Mouse (Mus musculus): ENCODE measurements around the gene Arfip2. TPM values are rescaled to one million over a fixed set of nuclear protein-coding genes. Genes with fewer than 3 reads are reported as not detected.
A peak's percentile ranks its signal among the peaks of the same experiment; 100 is the strongest.

Arfip2 gene
- 10.2 and 13.3 TPM in 2 replicates for polyA plus RNA-seq (2011; ENCODE audit: insufficient read depth, insufficient read length, low replicate concordance, missing spikeins)

GRCm38 (mm10) chr7:105640233-105640893 is at the start of gene Arfip2, which contains the start of gene Gm45799:
TSS of gene Arfip2 (minus strand) at chr7:105640416.
TSS of gene Gm45799 (plus strand) at chr7:105640552.
- under 1% methylated on average over 45 of the region's 45 CpGs for WGBS
- Histone ChIP-seq H3K27ac (ENCODE audit: control insufficient read depth, insufficient read depth, low read depth, low read length, poor library complexity) (peak within 1 kb of the TSS; percentile 95), H3K4me3 (replicated peaks; ENCODE audit: control insufficient read depth, low read depth, low read length) (peak within 1 kb of the TSS; percentile 98), H3K4me1 (ENCODE audit: control insufficient read depth, insufficient read depth, low read length) (peaks cover 1% of the 10 kb centered on the region; the same call in 1 of the 2 replicates)
- TF ChIP-seq POLR2A (IDR thresholded peaks at IDR 0.05; ENCODE audit: borderline replicate concordance, control insufficient read depth, low read depth, low read length) (peak; percentile 81; the same call in 1 of the 2 replicates), CTCF (IDR thresholded peaks at IDR 0.05; ENCODE audit: control insufficient read depth, insufficient read depth, low read length) (no peak)

DNA sequence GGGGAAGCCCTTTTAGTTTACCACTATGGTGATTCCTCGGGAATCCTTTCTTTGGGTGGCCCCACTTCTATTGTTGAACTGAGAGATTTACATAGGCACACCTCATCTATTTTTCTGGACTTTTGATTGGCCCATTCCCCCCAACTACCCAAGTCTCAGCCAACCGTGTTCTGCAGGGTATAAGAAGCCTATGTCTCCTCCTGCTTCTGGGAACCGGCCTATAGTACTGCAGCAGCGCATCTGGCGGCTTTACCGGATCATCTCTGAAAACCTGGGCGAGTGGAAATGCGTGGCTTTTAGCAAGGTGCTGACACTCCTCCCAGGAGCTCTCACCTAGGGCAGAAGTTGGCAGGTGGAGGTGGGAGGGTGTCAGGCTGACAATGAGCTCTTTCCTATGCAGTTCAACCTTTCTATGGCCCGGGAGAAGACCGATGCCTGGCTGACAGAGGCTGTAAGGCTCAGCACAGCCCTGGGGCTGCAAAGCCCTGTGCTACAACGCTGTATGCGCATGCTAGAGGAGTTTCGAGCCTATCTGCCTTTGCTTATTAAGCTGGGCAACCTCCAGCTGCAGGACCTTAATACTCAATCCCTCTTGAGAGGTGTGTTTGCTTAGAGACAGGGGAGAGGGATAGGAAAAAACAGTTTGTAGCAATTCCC is 45.5 kb upstream of the Arfip2 start:
- H3K4me3 ChIP-seq (replicated peaks; ENCODE audit: control insufficient read depth, low read depth, low read length): no peak overlapping the region
- no peaks in the 10 kb centered on the region for H3K4me1 ChIP-seq (ENCODE audit: control insufficient read depth, insufficient read depth, low read length)
- WGBS: 55% methylated on average over 13 of the region's 13 CpGs
- no peak overlapping the region for H3K27ac ChIP-seq (ENCODE audit: control insufficient read depth, insufficient read depth, low read depth, low read length, poor library complexity)
- TF ChIP-seq CTCF (IDR thresholded peaks at IDR 0.05; ENCODE audit: control insufficient read depth, insufficient read depth, low read length) (no peak), POLR2A (IDR thresholded peaks at IDR 0.05; ENCODE audit: borderline replicate concordance, control insufficient read depth, low read depth, low read length) (no peak)

DNA sequence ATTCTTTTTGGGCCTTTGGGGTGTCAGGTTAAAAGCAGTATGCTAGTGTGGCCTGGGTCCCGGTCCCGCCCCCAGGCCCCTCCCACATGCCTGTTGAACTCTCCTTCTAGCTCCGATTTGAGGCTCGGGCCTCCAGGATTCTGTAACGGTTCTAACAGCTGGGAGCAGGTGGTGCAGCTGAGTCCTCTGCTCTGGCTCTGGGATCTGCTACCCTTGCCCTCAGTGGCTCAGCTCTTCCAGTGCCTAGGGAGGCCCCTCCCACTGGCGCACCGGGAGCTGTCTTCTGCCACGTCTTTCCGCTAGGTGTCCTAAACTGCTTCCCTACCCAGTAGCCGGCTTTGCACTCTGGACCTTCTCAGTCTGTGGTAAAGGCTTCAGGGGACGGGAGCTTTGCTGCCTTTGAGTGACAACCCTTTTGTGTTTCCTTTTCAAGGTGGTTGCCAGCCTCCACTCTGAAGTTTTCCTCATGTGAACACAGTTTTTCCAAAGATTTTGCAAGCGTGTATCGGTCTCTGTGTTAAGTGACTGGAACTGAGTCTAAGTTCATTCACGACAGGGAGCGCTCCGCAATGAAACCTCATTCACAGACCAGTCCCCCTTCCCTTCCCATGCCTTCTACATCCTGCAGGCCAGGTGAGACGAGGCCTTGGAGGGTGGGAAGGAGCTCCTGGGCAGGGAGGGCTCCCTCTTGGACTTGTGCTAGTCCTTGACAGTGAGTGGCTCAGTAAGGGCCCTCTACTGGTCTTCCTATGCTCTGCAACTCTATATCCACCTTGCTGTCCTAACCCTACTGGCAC is 10.6 kb upstream of the Arfip2 start, which contains the start of gene Dnhd1:
Gene Dnhd1, plus strand, starts transcription at position 189 of the 797 bp plus-strand sequence.
- no peak for TF ChIP-seq POLR2A (IDR thresholded peaks at IDR 0.05; ENCODE audit: borderline replicate concordance, control insufficient read depth, low read depth, low read length)
- peak; percentile 55 for TF ChIP-seq CTCF (IDR thresholded peaks at IDR 0.05; ENCODE audit: control insufficient read depth, insufficient read depth, low read length)
- 2% methylated on average over 17 of the region's 17 CpGs for WGBS
- H3K4me3 ChIP-seq (replicated peaks; ENCODE audit: control insufficient read depth, low read depth, low read length): peak within 1 kb of the TSS; percentile 65
- H3K4me1 ChIP-seq (ENCODE audit: control insufficient read depth, insufficient read depth, low read length): no peaks in the 10 kb centered on the region
- H3K27ac ChIP-seq (ENCODE audit: control insufficient read depth, insufficient read depth, low read depth, low read length, poor library complexity): no peak within 1 kb of the TSS

GRCm38 (mm10) chr7:105641936-105642335 is 1.7 kb upstream of the Arfip2 start:
- Histone ChIP-seq H3K4me1 (ENCODE audit: control insufficient read depth, insufficient read depth, low read length) (peaks cover 1% of the 10 kb centered on the region; the same call in 1 of the 2 replicates), H3K27ac (ENCODE audit: control insufficient read depth, insufficient read depth, low read depth, low read length, poor library complexity) (no peak overlapping the region; the same call in 1 of the 2 replicates), H3K4me3 (replicated peaks; ENCODE audit: control insufficient read depth, low read depth, low read length) (no peak overlapping the region)
- no peak for TF ChIP-seq POLR2A (IDR thresholded peaks at IDR 0.05; ENCODE audit: borderline replicate concordance, control insufficient read depth, low read depth, low read length)
- TF ChIP-seq CTCF (IDR thresholded peaks at IDR 0.05; ENCODE audit: control insufficient read depth, insufficient read depth, low read length): no peak
- 37% methylated on average over 3 of the region's 3 CpGs for WGBS

DNA sequence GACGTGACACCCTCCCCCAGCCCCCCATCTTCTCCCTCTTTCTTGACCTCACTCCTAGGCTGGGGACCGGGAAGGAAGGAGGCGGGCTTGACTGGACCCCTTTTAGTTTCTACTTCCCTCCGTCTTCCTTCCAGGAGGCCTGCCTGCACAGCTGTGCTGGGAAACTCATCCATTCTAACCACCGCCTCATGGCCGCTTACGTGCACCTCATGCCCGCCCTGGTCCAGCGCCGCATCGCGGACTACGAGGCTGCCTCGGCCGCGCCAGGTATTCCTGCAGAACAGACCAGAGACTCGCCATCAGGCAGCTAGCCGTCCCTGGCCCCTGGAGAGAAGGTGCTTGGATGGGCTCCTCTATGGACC is 659 bp upstream of the Arfip2 start:
- H3K4me1 ChIP-seq (ENCODE audit: control insufficient read depth, insufficient read depth, low read length): peaks cover 1% of the 10 kb centered on the region; the same call in 1 of the 2 replicates
- TF ChIP-seq CTCF (IDR thresholded peaks at IDR 0.05; ENCODE audit: control insufficient read depth, insufficient read depth, low read length) (no peak), POLR2A (IDR thresholded peaks at IDR 0.05; ENCODE audit: borderline replicate concordance, control insufficient read depth, low read depth, low read length) (no peak)
- 1% methylated on average over 18 of the region's 18 CpGs for WGBS
- H3K4me3 ChIP-seq (replicated peaks; ENCODE audit: control insufficient read depth, low read depth, low read length): peak overlapping the region; percentile 98
- peak overlapping the region; percentile 95 for H3K27ac ChIP-seq (ENCODE audit: control insufficient read depth, insufficient read depth, low read depth, low read length, poor library complexity)

- WGBS: 0% methylated on average over 2 of the region's 2 CpGs
- Histone ChIP-seq H3K4me1 (ENCODE audit: control insufficient read depth, insufficient read depth, low read length) (peaks cover 1% of the 10 kb centered on the region; the same call in 1 of the 2 replicates), H3K4me3 (replicated peaks; ENCODE audit: control insufficient read depth, low read depth, low read length) (peak within 1 kb of the TSS; percentile 98), H3K27ac (ENCODE audit: control insufficient read depth, insufficient read depth, low read depth, low read length, poor library complexity) (peak within 1 kb of the TSS; percentile 95)
- TF ChIP-seq CTCF (IDR thresholded peaks at IDR 0.05; ENCODE audit: control insufficient read depth, insufficient read depth, low read length) (no peak), POLR2A (IDR thresholded peaks at IDR 0.05; ENCODE audit: borderline replicate concordance, control insufficient read depth, low read depth, low read length) (no peak)
Measured at GRCm38 (mm10) chr7:105639756-105640155, 460 bp downstream of the Arfip2 start, which contains the start of gene Timm10b. TSS of gene Timm10b (plus strand) at chr7:105640056.

DNA sequence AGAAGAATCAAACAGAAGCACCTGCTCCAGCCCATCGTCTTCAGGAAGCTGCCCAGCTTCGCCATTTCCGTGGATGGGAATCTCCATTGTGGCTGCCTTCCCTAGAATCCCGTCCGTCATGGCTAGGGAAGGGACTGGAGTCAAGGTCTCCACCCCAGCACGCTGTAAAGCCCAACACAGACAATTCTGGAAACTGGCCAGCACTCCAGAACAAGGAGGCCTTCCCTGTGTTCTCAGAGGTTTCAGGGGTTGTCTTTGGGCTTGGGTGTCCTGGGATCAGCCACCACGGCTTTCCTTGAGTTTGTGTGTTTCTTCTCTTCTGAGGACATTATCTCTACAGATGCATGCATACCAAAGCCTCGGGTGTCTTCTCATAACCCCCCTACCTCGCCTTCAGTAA is 912 bp downstream of the Arfip2 start:
- H3K4me3 ChIP-seq (replicated peaks; ENCODE audit: control insufficient read depth, low read depth, low read length): no peak overlapping the region
- no peak overlapping the region for H3K27ac ChIP-seq (ENCODE audit: control insufficient read depth, insufficient read depth, low read depth, low read length, poor library complexity)
- 79% methylated on average over 9 of the region's 9 CpGs for WGBS
- no peak for TF ChIP-seq POLR2A (IDR thresholded peaks at IDR 0.05; ENCODE audit: borderline replicate concordance, control insufficient read depth, low read depth, low read length)
- no peak for TF ChIP-seq CTCF (IDR thresholded peaks at IDR 0.05; ENCODE audit: control insufficient read depth, insufficient read depth, low read length)
- H3K4me1 ChIP-seq (ENCODE audit: control insufficient read depth, insufficient read depth, low read length): peaks cover 1% of the 10 kb centered on the region; the same call in 1 of the 2 replicates
